Mouse (Mus musculus) gonadal fat pad, adult 2 months (tissue): ENCODE results near the gene Neo1. TPM values are rescaled to one million over a fixed set of nuclear protein-coding genes. Genes with fewer than 3 reads are reported as not detected.

Experiments
- DNase-seq: peaks from one replicate; pipeline ENCODE4 v3.0.0-alpha.2; 2012; ENCODE audit warnings: low read depth
- polyA plus RNA-seq: library from polyadenylated mRNA; depleted of rRNA; stranded (reverse); fragments of >200 nt; gene quantifications from 2 replicates; pipeline ENCODE4 v1.2.3, GENCODE M21; 2012; rRNA removed

The Neo1 gene
- polyA plus RNA-seq, 1 experiment, result 23.2 TPM

- DNase-seq, result no peak
Measured at GRCm38 (mm10) chr9:58859080-58859635, 177.1 kb downstream of the Neo1 start.

- no peak for DNase-seq
Measured at GRCm38 (mm10) chr9:58854931-58855330, 181.3 kb downstream of the Neo1 start.

GRCm38 (mm10) chr9:58849576-58850315 is 186.5 kb downstream of the Neo1 start:
- DNase-seq, result no peak

- no peak for DNase-seq
Measured at GRCm38 (mm10) chr9:58847676-58848075, 188.6 kb downstream of the Neo1 start.

GRCm38 (mm10) chr9:58847008-58847407 is 189.2 kb downstream of the Neo1 start:
- DNase-seq, result no peak

- no peak for DNase-seq
Measured at GRCm38 (mm10) chr9:58844597-58844996, 191.6 kb downstream of the Neo1 start.

- DNase-seq, result no peak
Measured at GRCm38 (mm10) chr9:58841655-58842054, 194.6 kb downstream of the Neo1 start.

- DNase-seq, result no peak
Measured at GRCm38 (mm10) chr9:58838504-58838903, 197.7 kb downstream of the Neo1 start.

- no peak for DNase-seq
Measured at GRCm38 (mm10) chr9:58837174-58837573, 199.1 kb downstream of the Neo1 start.

GRCm38 (mm10) chr9:58832939-58833338 is 203.3 kb downstream of the Neo1 start:
- no peak for DNase-seq

GRCm38 (mm10) chr9:58829627-58830026 is 206.6 kb downstream of the Neo1 start:
- DNase-seq, result no peak

Other genes with a start within 250 kb of the Neo1 start
- gene Hcn4, start 213.0 kb downstream of the Neo1 start, polyA plus RNA-seq, result 2.1 and 4.2 TPM in 2 replicates